Mouse (Mus musculus) ES-E14 (cell line): ENCODE measurements around the gene Chd8. TPM values are rescaled to one million over a fixed set of nuclear protein-coding genes. Genes with fewer than 3 reads are reported as not detected.

Source experiments
- DNase-seq: peaks from one replicate; pipeline ENCODE4 v3.0.0-alpha.2; 2013; ENCODE audit warnings: low read depth, low spot score
- H3K27ac ChIP-seq: 2 replicates; pipeline ENCODE4 v1.5.1; 2012; ENCODE audit warnings: low read depth, mild to moderate bottlenecking, low read length, moderate library complexity, mixed read lengths; ENCODE audit not compliant: poor library complexity, insufficient read depth, severe bottlenecking
- H3K36me3 ChIP-seq: 2 replicates; pipeline ENCODE4 v1.6.1; 2012; ENCODE audit warnings: mild to moderate bottlenecking, low read length, moderate library complexity, mixed read lengths; ENCODE audit not compliant: control insufficient read depth, poor library complexity, insufficient read depth, severe bottlenecking
- H3K4me1 ChIP-seq, 2 experiments: fragments of 150-350 bp in 1 of 2; sonication (generic) in 1 of 2; 2 replicates each; pipeline ENCODE4 v1.6.1; 2012; ENCODE audit warnings: low read length in 2 of 2, mild to moderate bottlenecking in 1 of 2, mixed read lengths in 1 of 2; ENCODE audit not compliant: control insufficient read depth in 2 of 2, insufficient read depth in 2 of 2, poor library complexity in 1 of 2
- H3K4me3 ChIP-seq, 2 experiments: fragments of 150-350 bp in 1 of 2; sonication (generic) in 1 of 2; 2 replicates each; pipeline ENCODE4 v1.5.1; 2012; ENCODE audit warnings: low read length in 2 of 2, low read depth in 1 of 2, mild to moderate bottlenecking in 1 of 2, mixed read lengths in 1 of 2; ENCODE audit not compliant: insufficient read depth in 1 of 2, poor library complexity in 1 of 2, severe bottlenecking in 1 of 2
- H3K9ac ChIP-seq: 2 replicates; pipeline ENCODE4 v1.6.1; 2012; ENCODE audit warnings: low read depth, mild to moderate bottlenecking, low read length, mixed read lengths; ENCODE audit not compliant: poor library complexity, insufficient read depth, severe bottlenecking
- H3K9me3 ChIP-seq: fragments of 150-350 bp; sonication (generic); 2 replicates; pipeline ENCODE4 v1.6.1; 2012; ENCODE audit warnings: low read depth, mild to moderate bottlenecking, low read length; ENCODE audit not compliant: control insufficient read depth, insufficient read depth
- CHD2 ChIP-seq: IDR thresholded peaks from 2 replicates; pipeline ENCODE4 v1.6.1; 2014; ENCODE audit warnings: mild to moderate bottlenecking, low read depth, low read length, inconsistent platforms
- HCFC1 ChIP-seq: IDR thresholded peaks from 2 replicates; pipeline ENCODE4 v1.6.1; 2012; ENCODE audit warnings: low read length, inconsistent platforms, borderline replicate concordance; ENCODE audit not compliant: insufficient read depth
- MAFK ChIP-seq: IDR thresholded peaks from 2 replicates; pipeline ENCODE4 v1.6.1; 2014; ENCODE audit warnings: mild to moderate bottlenecking, low read depth, low read length, inconsistent platforms; ENCODE audit not compliant: insufficient read depth
- ZC3H11A ChIP-seq: IDR thresholded peaks from 2 replicates; pipeline ENCODE4 v1.6.1; 2012; ENCODE audit warnings: low read depth, mild to moderate bottlenecking, inconsistent platforms, low read length, borderline replicate concordance
- ZNF384 ChIP-seq: IDR thresholded peaks from 2 replicates; pipeline ENCODE4 v1.6.1; 2012; ENCODE audit warnings: low read depth, low read length, inconsistent platforms
- in situ Hi-C, 2 experiments: fragments of 600-800 bp; cut with MboI; formaldehyde crosslinking; loops; one replicate each; pipeline ENCODE4 v1.15.1; 2025; ENCODE audit warnings: low sequenced_read_pairs in 2 of 2, inconsistent platforms in 1 of 2; ENCODE audit not compliant: unreplicated experiment in 2 of 2
- total RNA-seq: library from RNA; depleted of rRNA; stranded (reverse); fragments of 300-350 nt; gene quantifications from 2 replicates; pipeline ENCODE4 v1.2.3, GENCODE M21; 2012

Gene Chd8
- total RNA-seq, 1 experiment: 45.1 TPM

- in situ Hi-C loops: no loop called here
- H3K9ac ChIP-seq: no peak overlapping the region
- TF ChIP-seq ZNF384 (no peak), ZC3H11A (no peak), CHD2 (no peak), HCFC1 (no peak), MAFK (no peak)
- H3K9me3 ChIP-seq: no peaks in the 10 kb centered on the region
- H3K27ac ChIP-seq: no peak overlapping the region
- no peak for DNase-seq
- H3K4me1 ChIP-seq: peaks cover 0 to 4% of the 10 kb centered on the region in 2 experiments; a peak in 1 of 4 replicates
- H3K36me3 ChIP-seq: peaks cover 36% of the 10 kb centered on the region
- no peak overlapping the region for H3K4me3 ChIP-seq
Observed at GRCm38 (mm10) chr14:52295558-52296264, 38.1 kb upstream of the Chd8 start.

GRCm38 (mm10) chr14:52284191-52284590, 26.6 kb upstream of the Chd8 start:
- peaks cover 8 to 9% of the 10 kb centered on the region in 2 experiments; a peak in 3 of 4 replicates for H3K4me1 ChIP-seq
- no peaks in the 10 kb centered on the region for H3K9me3 ChIP-seq
- 0 out of 2 replicates have a peak overlapping the region, but pooled peaks have one; percentile 24 for H3K9ac ChIP-seq
- in situ Hi-C loops: no loop called here
- peaks cover 14% of the 10 kb centered on the region for H3K36me3 ChIP-seq
- H3K4me3 ChIP-seq: no peak overlapping the region
- no peak for TF ChIP-seq ZC3H11A
- TF ChIP-seq MAFK: no peak
- TF ChIP-seq ZNF384: no peak
- TF ChIP-seq CHD2: no peak
- no peak for TF ChIP-seq HCFC1
- peak overlapping the region; percentile 82 for H3K27ac ChIP-seq
- no peak for DNase-seq

GRCm38 (mm10) chr14:52283629-52284028, 26.0 kb upstream of the Chd8 start:
- H3K36me3 ChIP-seq: peaks cover 14% of the 10 kb centered on the region
- TF ChIP-seq ZNF384 (no peak), MAFK (peak; percentile 95)
- H3K4me1 ChIP-seq: peaks cover 8 to 9% of the 10 kb centered on the region in 2 experiments; a peak in 3 of 4 replicates
- 0 out of 2 replicates have a peak overlapping the region, but pooled peaks have one; percentile 24 for H3K9ac ChIP-seq
- no peaks in the 10 kb centered on the region for H3K9me3 ChIP-seq
- H3K27ac ChIP-seq: peak overlapping the region; percentile 82
- H3K4me3 ChIP-seq: no peak overlapping the region
- DNase-seq: no peak
- in situ Hi-C loops: no loop called here

GRCm38 (mm10) chr14:52279747-52280120, 22.2 kb upstream of the Chd8 start:
- Histone ChIP-seq H3K9me3 (no peaks in the 10 kb centered on the region), H3K36me3 (no peaks in the 10 kb centered on the region), H3K27ac (peak overlapping the region; percentile 47), H3K4me1 (peaks cover 6 to 11% of the 10 kb centered on the region in 2 experiments; a peak in 3 of 4 replicates), H3K4me3 (peak overlapping the region; percentile 90 to 98), H3K9ac (peak overlapping the region; percentile 89)
- DNase-seq: no peak
- in situ Hi-C loops: no loop called here
- TF ChIP-seq CHD2: no peak
- TF ChIP-seq ZC3H11A: no peak
- TF ChIP-seq HCFC1: no peak
- no peak for TF ChIP-seq MAFK
- no peak for TF ChIP-seq ZNF384
